Mouse (Mus musculus): ENCODE results near the gene Palm2.

Gene Palm2

GRCm38 (mm10) chr4:57716735-57717134, 282.7 kb downstream of the Palm2 start:
- no peak for DNase-seq

GRCm38 (mm10) chr4:57717354-57717753, 283.3 kb downstream of the Palm2 start, which contains the start of gene Akap2:
TSS of gene Akap2 (plus strand) at chr4:57717657.
- DNase-seq: no peak

GRCm38 (mm10) chr4:57719370-57719769, 285.3 kb downstream of the Palm2 start:
- no peak for DNase-seq

- no peak for DNase-seq
These were observed 286.9 kb downstream of the Palm2 start for GRCm38 (mm10) chr4:57720869-57721361.

- DNase-seq: no peak
These were observed 288.2 kb downstream of the Palm2 start for GRCm38 (mm10) chr4:57722296-57722695.

GRCm38 (mm10) chr4:57723659-57724058, 289.6 kb downstream of the Palm2 start:
- no peak for DNase-seq

GRCm38 (mm10) chr4:57725569-57725968, 291.5 kb downstream of the Palm2 start:
- no peak for DNase-seq

GRCm38 (mm10) chr4:57728611-57729183, 294.6 kb downstream of the Palm2 start:
- no peak for DNase-seq

GRCm38 (mm10) chr4:57730047-57730446, 296.0 kb downstream of the Palm2 start:
- no peak for DNase-seq

GRCm38 (mm10) chr4:57730801-57731598, 297.0 kb downstream of the Palm2 start:
- no peak for DNase-seq

GRCm38 (mm10) chr4:57732351-57732750, 298.3 kb downstream of the Palm2 start:
- no peak for DNase-seq

GRCm38 (mm10) chr4:57733445-57733844, 299.4 kb downstream of the Palm2 start:
- no peak for DNase-seq

- DNase-seq: no peak
These were observed 301.4 kb downstream of the Palm2 start for GRCm38 (mm10) chr4:57735426-57735825.

GRCm38 (mm10) chr4:57738856-57739552, 305.0 kb downstream of the Palm2 start:
- DNase-seq: no peak

GRCm38 (mm10) chr4:57743325-57743929, 309.4 kb downstream of the Palm2 start:
- no peak for DNase-seq

GRCm38 (mm10) chr4:57750651-57751050, 316.6 kb downstream of the Palm2 start:
- no peak for DNase-seq

- no peak for DNase-seq
These were observed 317.0 kb downstream of the Palm2 start for GRCm38 (mm10) chr4:57751054-57751453.

GRCm38 (mm10) chr4:57751566-57751965, 317.5 kb downstream of the Palm2 start:
- no peak for DNase-seq

- no peak for DNase-seq
These were observed 321.0 kb downstream of the Palm2 start for GRCm38 (mm10) chr4:57755085-57755484.

- no peak for DNase-seq
These were observed 323.9 kb downstream of the Palm2 start for GRCm38 (mm10) chr4:57757997-57758396.
